Mouse (Mus musculus) testis, adult 2 months (tissue): ENCODE results near the gene Ccdc148. TPM values are rescaled to one million over a fixed set of nuclear protein-coding genes. Genes with fewer than 3 reads are reported as not detected.

ENCODE experiments used
- H3K27ac ChIP-seq: fragments of 200-500 bp; 2 replicates; pipeline ENCODE4 v1.5.1; 2012; ENCODE audit warnings: low read depth, low read length; ENCODE audit not compliant: control insufficient read depth, insufficient read depth
- H3K27me3 ChIP-seq: fragments of 200-500 bp; 2 replicates; pipeline ENCODE4 v1.6.1; 2012; ENCODE audit warnings: mild to moderate bottlenecking, low read length, moderate library complexity; ENCODE audit not compliant: control insufficient read depth, insufficient read depth
- H3K36me3 ChIP-seq: fragments of 200-500 bp; 2 replicates; pipeline ENCODE4 v1.6.1; 2012; ENCODE audit warnings: mild to moderate bottlenecking, low read length; ENCODE audit not compliant: control insufficient read depth, insufficient read depth
- H3K4me1 ChIP-seq: fragments of 200-500 bp; 2 replicates; pipeline ENCODE4 v1.6.1; 2012; ENCODE audit warnings: low read length; ENCODE audit not compliant: control insufficient read depth, insufficient read depth
- H3K4me3 ChIP-seq: fragments of 200-500 bp; 2 replicates; pipeline ENCODE4 v1.5.1; 2012; ENCODE audit warnings: low read depth, mild to moderate bottlenecking, low read length, moderate library complexity, mixed read lengths; ENCODE audit not compliant: control insufficient read depth
- CTCF ChIP-seq: fragments of 200-500 bp; IDR thresholded peaks from 2 replicates; pipeline ENCODE4 v1.5.1; 2012; ENCODE audit warnings: low read depth, mild to moderate bottlenecking, inconsistent platforms, low read length, moderate library complexity; ENCODE audit not compliant: control insufficient read depth, insufficient read depth, insufficient replicate concordance
- POLR2A ChIP-seq: fragments of 200-500 bp; IDR thresholded peaks from 2 replicates; pipeline ENCODE4 v1.6.1; 2012; ENCODE audit warnings: low read depth, mild to moderate bottlenecking, inconsistent platforms, low read length, moderate library complexity; ENCODE audit not compliant: control insufficient read depth
- polyA plus RNA-seq: library from polyadenylated mRNA; depleted of rRNA; stranded (reverse); fragments of >200 nt; gene quantifications from 2 replicates; pipeline ENCODE4 v1.2.3, GENCODE M21; 2012

The Ccdc148 gene
- polyA plus RNA-seq, 1 experiment: 4.2 TPM

- Histone ChIP-seq H3K4me3 (no peak overlapping the region), H3K27me3 (no peaks in the 10 kb centered on the region), H3K27ac (no peak overlapping the region), H3K4me1 (no peaks in the 10 kb centered on the region), H3K36me3 (no peaks in the 10 kb centered on the region)
- TF ChIP-seq CTCF (no peak), POLR2A (no peak)
These were observed 26.5 kb upstream of the Ccdc148 start for GRCm38 (mm10) chr2:59186966-59187365.

GRCm38 (mm10) chr2:59186122-59186521 lies 25.6 kb upstream of the Ccdc148 start:
- Histone ChIP-seq H3K36me3 (no peaks in the 10 kb centered on the region), H3K27ac (no peak overlapping the region), H3K4me1 (no peaks in the 10 kb centered on the region), H3K27me3 (no peaks in the 10 kb centered on the region), H3K4me3 (no peak overlapping the region)
- TF ChIP-seq CTCF (no peak), POLR2A (no peak)

GRCm38 (mm10) chr2:59184107-59185064 lies 23.9 kb upstream of the Ccdc148 start:
- no peaks in the 10 kb centered on the region for H3K36me3 ChIP-seq
- no peak overlapping the region for H3K27ac ChIP-seq
- no peaks in the 10 kb centered on the region for H3K4me1 ChIP-seq
- no peak overlapping the region for H3K4me3 ChIP-seq
- TF ChIP-seq CTCF: no peak
- TF ChIP-seq POLR2A: no peak
- no peaks in the 10 kb centered on the region for H3K27me3 ChIP-seq

- no peak overlapping the region for H3K4me3 ChIP-seq
- H3K27me3 ChIP-seq: no peaks in the 10 kb centered on the region
- H3K36me3 ChIP-seq: no peaks in the 10 kb centered on the region
- no peak overlapping the region for H3K27ac ChIP-seq
- no peaks in the 10 kb centered on the region for H3K4me1 ChIP-seq
- no peak for TF ChIP-seq CTCF
These were observed 23.1 kb upstream of the Ccdc148 start for GRCm38 (mm10) chr2:59183541-59183940.

GRCm38 (mm10) chr2:59181321-59182113 lies 21.0 kb upstream of the Ccdc148 start:
- Histone ChIP-seq H3K36me3 (no peaks in the 10 kb centered on the region), H3K27ac (no peak overlapping the region), H3K4me1 (no peaks in the 10 kb centered on the region), H3K4me3 (no peak overlapping the region), H3K27me3 (no peaks in the 10 kb centered on the region)
- TF ChIP-seq CTCF (no peak), POLR2A (no peak)

- no peaks in the 10 kb centered on the region for H3K27me3 ChIP-seq
- no peaks in the 10 kb centered on the region for H3K4me1 ChIP-seq
- H3K36me3 ChIP-seq: no peaks in the 10 kb centered on the region
- no peak overlapping the region for H3K4me3 ChIP-seq
- TF ChIP-seq POLR2A: no peak
- no peak for TF ChIP-seq CTCF
- no peak overlapping the region for H3K27ac ChIP-seq
These were observed 19.0 kb upstream of the Ccdc148 start for GRCm38 (mm10) chr2:59179487-59179886.

GRCm38 (mm10) chr2:59178960-59179359 lies 18.5 kb upstream of the Ccdc148 start:
- Histone ChIP-seq H3K36me3 (no peaks in the 10 kb centered on the region), H3K4me3 (no peak overlapping the region), H3K27me3 (no peaks in the 10 kb centered on the region), H3K4me1 (no peaks in the 10 kb centered on the region), H3K27ac (no peak overlapping the region)
- no peak for TF ChIP-seq CTCF
- no peak for TF ChIP-seq POLR2A
